Mouse (Mus musculus): ENCODE measurements around the gene Ifnlr1. TPM values are rescaled to one million over a fixed set of nuclear protein-coding genes. Genes with fewer than 3 reads are reported as not detected.
"Not testable (repeated sequence)": the region's sequence is repeated elsewhere in the genome, so short reads cannot be mapped to it uniquely, and the experiment has no call there.

Ifnlr1 gene
- polyA plus RNA-seq, 1 experiment from 2014 or later, result 3.6 TPM

DNA sequence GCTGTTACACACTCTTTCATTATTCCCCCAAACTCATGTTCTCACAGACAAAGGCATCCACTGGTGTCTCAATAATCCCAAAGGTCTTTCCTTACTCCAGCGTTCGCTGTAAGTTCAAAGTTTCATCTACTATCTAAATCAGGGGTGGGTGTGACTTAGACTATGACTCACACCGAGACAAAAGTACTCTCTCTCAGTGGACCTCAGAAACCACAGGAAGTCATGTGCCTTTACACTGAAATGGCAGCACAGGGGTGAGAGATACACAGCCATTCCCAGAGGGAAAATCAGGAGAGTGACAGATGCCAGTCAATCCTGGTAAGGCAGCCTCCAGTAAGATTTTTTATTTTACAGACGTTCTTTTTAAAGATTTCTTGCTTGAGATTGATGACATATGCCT is 6.8 kb downstream of the Ifnlr1 start:
- Histone ChIP-seq H3K4me1 (replicated peaks) (no peaks in the 10 kb centered on the region), H3K4me2 (replicated peaks) (no peak overlapping the region), H3K4me3 (replicated peaks) (no peak overlapping the region), H3K27ac (no peak overlapping the region), H3K9ac (no peak overlapping the region), H3K9me3 (no peaks in the 10 kb centered on the region), H3K36me3 (no peaks in the 10 kb centered on the region), H3K27me3 (replicated peaks) (no peaks in the 10 kb centered on the region)
- peak; percentile 80 for ATAC-seq
- 61% methylated on average over 4 of the region's 4 CpGs for WGBS

DNA sequence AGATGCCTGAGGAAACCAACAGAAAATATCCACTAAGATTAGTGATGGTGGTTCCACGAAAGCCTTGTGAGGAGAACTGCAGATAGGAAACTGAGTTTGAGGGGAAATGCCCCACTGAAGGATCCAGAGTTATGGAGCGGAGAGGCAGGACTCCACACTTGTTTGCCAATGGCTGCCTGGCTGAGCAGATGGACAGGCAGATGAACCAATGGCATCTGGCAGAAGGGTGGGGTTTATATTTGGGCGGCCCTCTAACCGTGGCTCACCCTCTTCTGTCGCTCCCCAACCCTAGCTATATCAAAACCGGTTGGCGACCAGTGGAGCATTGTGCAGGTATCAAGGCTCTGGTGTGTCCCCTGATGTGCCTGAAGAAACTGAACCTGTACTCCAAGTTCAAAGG is 12.4 kb downstream of the Ifnlr1 start:
- Histone ChIP-seq H3K27ac (no peak overlapping the region), H3K4me1 (replicated peaks) (0 out of 2 replicates have a peak, but pooled peaks cover 3% of the 10 kb centered on the region), H3K4me2 (replicated peaks) (no peak overlapping the region), H3K36me3 (no peaks in the 10 kb centered on the region), H3K4me3 (replicated peaks) (no peak overlapping the region), H3K9me3 (no peaks in the 10 kb centered on the region), H3K27me3 (replicated peaks) (no peaks in the 10 kb centered on the region), H3K9ac (no peak overlapping the region)
- no peak for ATAC-seq
- WGBS, result 88% methylated on average over 7 of the region's 7 CpGs

DNA sequence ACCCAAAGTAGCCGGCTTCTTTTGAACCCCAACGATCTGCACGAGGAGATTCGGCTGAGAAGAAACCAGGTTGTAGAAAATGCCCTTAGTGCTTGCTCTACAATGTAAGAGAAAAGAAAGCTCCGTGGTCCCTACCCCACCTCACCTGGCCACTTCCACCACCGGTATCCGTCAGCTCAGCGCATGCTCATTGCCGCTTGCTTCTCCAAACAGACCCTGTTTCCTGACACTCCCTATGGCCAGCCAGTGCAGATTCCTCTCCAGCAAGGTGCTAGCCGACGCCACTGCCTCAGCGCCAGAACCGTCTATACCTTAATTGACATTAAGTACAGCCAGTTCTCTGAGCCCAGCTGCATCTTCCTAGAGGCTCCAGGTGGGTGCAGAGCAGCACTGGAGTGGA is 17.4 kb downstream of the Ifnlr1 start:
- Histone ChIP-seq H3K36me3 (no peaks in the 10 kb centered on the region), H3K4me3 (replicated peaks) (no peak overlapping the region), H3K9me3 (no peaks in the 10 kb centered on the region), H3K27ac (no peak overlapping the region), H3K4me1 (replicated peaks) (0 out of 2 replicates have a peak, but pooled peaks cover 3% of the 10 kb centered on the region), H3K27me3 (replicated peaks) (no peaks in the 10 kb centered on the region), H3K9ac (no peak overlapping the region), H3K4me2 (replicated peaks) (no peak overlapping the region)
- WGBS, result 58% methylated on average over 13 of the region's 13 CpGs
- no peak for ATAC-seq

DNA sequence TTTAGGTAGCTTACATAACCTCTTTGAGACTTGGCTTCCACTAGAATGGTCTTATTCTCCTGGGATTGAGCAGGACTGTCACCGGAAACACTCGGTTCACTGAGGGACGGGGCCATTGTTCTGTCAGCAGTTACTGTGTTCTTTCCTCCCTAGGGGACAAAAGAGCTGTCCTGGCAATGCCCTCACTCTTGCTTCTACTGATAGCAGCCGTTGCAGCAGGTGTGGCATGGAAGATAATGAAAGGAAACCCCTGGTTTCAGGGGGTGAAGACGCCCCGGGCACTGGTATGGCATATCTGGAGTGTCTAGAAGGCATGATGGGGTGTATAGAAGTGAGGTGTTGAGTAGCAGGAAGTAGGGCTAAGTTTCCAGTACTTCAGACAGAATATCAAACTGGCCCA is 17.9 kb downstream of the Ifnlr1 start:
- Histone ChIP-seq H3K27me3 (replicated peaks) (no peaks in the 10 kb centered on the region), H3K27ac (no peak overlapping the region), H3K9ac (no peak overlapping the region), H3K36me3 (no peaks in the 10 kb centered on the region), H3K4me1 (replicated peaks) (0 out of 2 replicates have a peak, but pooled peaks cover 3% of the 10 kb centered on the region), H3K4me3 (replicated peaks) (no peak overlapping the region), H3K4me2 (replicated peaks) (no peak overlapping the region), H3K9me3 (no peaks in the 10 kb centered on the region)
- WGBS, result 63% methylated on average over 6 of the region's 6 CpGs
- no peak for ATAC-seq

DNA sequence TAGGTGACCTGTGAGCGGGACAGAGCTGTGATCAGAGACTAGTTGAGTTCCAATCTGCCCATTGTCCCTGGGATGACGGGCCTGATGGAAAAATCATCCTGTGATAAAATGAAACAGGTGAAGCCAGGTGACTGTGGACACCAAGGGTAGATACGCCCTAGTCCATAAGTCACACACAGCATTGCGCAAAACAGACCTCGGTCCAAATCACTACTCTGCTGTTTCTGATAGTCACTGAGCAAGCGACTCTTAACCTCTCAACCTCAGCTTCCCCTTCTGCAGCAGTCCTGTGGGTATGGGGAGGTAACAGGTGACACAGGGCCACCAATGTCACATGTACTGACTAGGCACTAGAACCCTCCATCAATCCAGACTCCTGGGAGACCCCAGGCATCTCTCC is 20.0 kb downstream of the Ifnlr1 start:
- WGBS, result 83% methylated on average over 6 of the region's 6 CpGs
- Histone ChIP-seq H3K4me3 (replicated peaks) (no peak overlapping the region), H3K36me3 (no peaks in the 10 kb centered on the region), H3K9ac (no peak overlapping the region), H3K27ac (no peak overlapping the region), H3K4me1 (replicated peaks) (0 out of 2 replicates have a peak, but pooled peaks cover 3% of the 10 kb centered on the region), H3K9me3 (no peaks in the 10 kb centered on the region), H3K27me3 (replicated peaks) (no peaks in the 10 kb centered on the region), H3K4me2 (replicated peaks) (no peak overlapping the region)
- peak; percentile 22; the same call in 1 of the 2 replicates for ATAC-seq

DNA sequence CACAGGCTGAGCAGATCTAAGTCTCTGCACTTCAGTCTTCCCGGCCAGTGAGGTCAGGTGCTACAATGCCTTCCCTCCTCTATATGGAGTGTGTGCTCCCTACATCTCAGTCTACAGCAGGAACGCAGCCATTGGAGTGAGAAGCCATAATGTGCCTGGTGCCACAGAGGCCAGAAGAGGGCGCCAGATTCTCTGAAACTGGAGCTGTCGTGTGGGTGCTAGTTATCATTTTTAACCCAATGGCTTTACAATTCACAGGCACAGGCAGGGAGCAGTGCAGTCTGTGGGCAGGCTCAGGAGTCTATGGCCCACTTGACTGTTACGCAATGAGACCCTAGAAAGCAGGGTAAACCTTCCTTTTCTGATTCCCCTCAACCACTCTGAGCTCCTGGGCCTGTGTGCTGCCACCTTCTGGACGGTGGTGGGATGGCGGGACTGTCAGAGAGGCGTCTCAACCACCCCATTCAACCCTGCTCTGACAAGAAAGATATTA is 23.0 kb downstream of the Ifnlr1 start:
- Histone ChIP-seq H3K4me3 (replicated peaks) (no peak overlapping the region), H3K4me1 (replicated peaks) (no peaks in the 10 kb centered on the region), H3K27ac (no peak overlapping the region), H3K4me2 (replicated peaks) (peak overlapping the region; percentile 48), H3K36me3 (no peaks in the 10 kb centered on the region), H3K27me3 (replicated peaks) (no peaks in the 10 kb centered on the region), H3K9ac (no peak overlapping the region), H3K9me3 (no peaks in the 10 kb centered on the region)
- WGBS, result 5% methylated on average over 8 of the region's 8 CpGs
- ATAC-seq, result peak; percentile 72

DNA sequence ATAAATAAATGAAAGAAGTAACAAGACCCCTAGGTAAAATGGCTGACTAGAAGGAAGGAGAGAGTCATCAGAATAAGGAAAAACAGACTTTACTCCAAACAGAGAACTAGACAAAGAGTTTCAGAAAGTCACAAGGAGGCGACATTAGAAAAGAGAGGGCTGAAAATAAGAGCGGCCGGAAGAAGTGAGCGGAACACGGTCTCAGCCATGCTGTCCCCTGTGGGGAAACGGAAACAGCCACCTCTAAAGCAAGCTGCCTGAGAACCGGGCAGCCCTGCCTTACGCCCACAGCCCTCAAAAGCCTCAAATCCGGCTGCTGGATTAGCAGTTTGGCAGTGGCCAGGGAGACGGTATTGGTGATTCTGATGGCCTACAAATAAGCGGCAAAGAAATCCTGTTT is 23.5 kb downstream of the Ifnlr1 start:
- no peak overlapping the region for H3K4me2 ChIP-seq (replicated peaks)
- no peaks in the 10 kb centered on the region for H3K36me3 ChIP-seq
- WGBS, result 82% methylated on average over 11 of the region's 11 CpGs
- H3K27me3 ChIP-seq (replicated peaks), result no peaks in the 10 kb centered on the region
- no peaks in the 10 kb centered on the region for H3K9me3 ChIP-seq
- no peak overlapping the region for H3K9ac ChIP-seq
- no peak overlapping the region for H3K27ac ChIP-seq
- no peaks in the 10 kb centered on the region for H3K4me1 ChIP-seq (replicated peaks)
- H3K4me3 ChIP-seq (replicated peaks), result no peak overlapping the region
- no peak for ATAC-seq

DNA sequence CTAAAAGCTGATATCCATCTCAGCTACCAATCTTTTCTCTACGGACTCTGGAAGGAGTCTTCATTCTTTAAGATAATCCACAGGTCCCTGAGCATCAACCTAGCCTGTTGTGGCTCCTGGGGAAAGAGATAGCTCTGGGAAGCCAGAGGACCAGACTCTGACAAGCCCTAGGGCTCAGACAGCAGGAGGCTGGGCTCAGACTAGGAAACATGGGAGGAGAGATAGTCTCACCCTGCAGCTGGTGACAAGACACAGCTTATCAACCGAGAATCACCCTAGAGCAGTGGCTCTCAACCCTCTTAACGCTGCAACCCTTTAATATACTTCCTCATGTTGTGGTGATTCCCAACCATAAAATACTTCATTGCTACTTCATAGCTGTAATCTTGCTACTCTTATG is 24.3 kb downstream of the Ifnlr1 start:
- H3K4me1 ChIP-seq (replicated peaks), result no peaks in the 10 kb centered on the region
- no peak overlapping the region for H3K27ac ChIP-seq
- no peak overlapping the region for H3K4me2 ChIP-seq (replicated peaks)
- H3K36me3 ChIP-seq, result no peaks in the 10 kb centered on the region
- no peak overlapping the region for H3K9ac ChIP-seq
- no peak overlapping the region for H3K4me3 ChIP-seq (replicated peaks)
- ATAC-seq, result no peak
- WGBS, result 70% methylated on average over 3 of the region's 3 CpGs
- H3K27me3 ChIP-seq (replicated peaks), result no peaks in the 10 kb centered on the region
- no peaks in the 10 kb centered on the region; the same call in 1 of the 2 replicates for H3K9me3 ChIP-seq

DNA sequence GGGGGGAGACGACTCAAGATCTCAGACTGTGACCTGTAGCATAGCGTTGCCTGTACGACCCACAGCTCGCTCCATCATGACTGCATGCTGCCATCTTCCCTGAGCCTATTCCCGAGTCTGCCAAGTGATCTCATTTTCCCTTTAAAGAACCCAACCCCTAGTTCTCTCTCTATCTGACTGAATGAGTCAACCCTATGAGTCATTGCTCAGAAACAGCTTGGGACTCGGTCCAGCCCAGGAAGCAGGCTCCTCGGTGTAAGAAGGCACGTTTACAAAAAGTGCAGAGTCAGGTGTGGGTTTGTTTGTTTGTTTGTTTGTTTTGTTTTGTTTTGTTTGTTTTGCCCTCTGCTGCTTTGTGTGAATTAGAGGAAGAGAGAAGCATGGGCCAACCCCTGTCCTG is 28.7 kb downstream of the Ifnlr1 start:
- H3K4me3 ChIP-seq (replicated peaks), result no peak overlapping the region
- H3K9me3 ChIP-seq, result no peaks in the 10 kb centered on the region; the same call in 1 of the 2 replicates
- no peak overlapping the region for H3K4me2 ChIP-seq (replicated peaks)
- 81% methylated on average over 8 of the region's 8 CpGs for WGBS
- H3K4me1 ChIP-seq (replicated peaks), result no peaks in the 10 kb centered on the region
- H3K36me3 ChIP-seq, result no peaks in the 10 kb centered on the region
- no peak overlapping the region for H3K9ac ChIP-seq
- no peak overlapping the region for H3K27ac ChIP-seq
- no peak for ATAC-seq
- H3K27me3 ChIP-seq (replicated peaks), result no peaks in the 10 kb centered on the region

DNA sequence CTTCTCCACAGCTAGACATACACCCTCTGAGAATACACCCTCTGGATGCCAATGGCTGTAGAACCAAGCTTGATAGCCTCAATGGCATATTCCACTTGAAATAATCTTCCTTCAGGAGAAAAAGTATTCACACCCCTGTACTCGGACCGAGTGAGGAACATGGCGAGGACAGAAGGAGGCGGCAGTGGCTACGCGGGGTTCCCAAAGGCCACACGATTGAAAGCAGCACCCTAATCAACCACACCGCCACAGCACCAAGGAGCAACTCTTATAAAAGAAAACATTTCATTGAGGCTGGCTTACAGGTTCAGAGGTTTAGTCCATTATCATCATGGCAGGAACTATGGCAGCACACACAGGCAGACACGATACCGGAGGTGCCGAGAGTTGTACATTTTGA is 30.4 kb downstream of the Ifnlr1 start:
- not testable (repeated sequence) for H3K27ac ChIP-seq; H3K36me3 ChIP-seq; H3K27me3 ChIP-seq (replicated peaks); H3K4me3 ChIP-seq (replicated peaks); H3K4me2 ChIP-seq (replicated peaks); H3K4me1 ChIP-seq (replicated peaks); H3K9ac ChIP-seq; H3K9me3 ChIP-seq; ATAC-seq
- WGBS, result 96% methylated on average over 11 of the region's 11 CpGs

DNA sequence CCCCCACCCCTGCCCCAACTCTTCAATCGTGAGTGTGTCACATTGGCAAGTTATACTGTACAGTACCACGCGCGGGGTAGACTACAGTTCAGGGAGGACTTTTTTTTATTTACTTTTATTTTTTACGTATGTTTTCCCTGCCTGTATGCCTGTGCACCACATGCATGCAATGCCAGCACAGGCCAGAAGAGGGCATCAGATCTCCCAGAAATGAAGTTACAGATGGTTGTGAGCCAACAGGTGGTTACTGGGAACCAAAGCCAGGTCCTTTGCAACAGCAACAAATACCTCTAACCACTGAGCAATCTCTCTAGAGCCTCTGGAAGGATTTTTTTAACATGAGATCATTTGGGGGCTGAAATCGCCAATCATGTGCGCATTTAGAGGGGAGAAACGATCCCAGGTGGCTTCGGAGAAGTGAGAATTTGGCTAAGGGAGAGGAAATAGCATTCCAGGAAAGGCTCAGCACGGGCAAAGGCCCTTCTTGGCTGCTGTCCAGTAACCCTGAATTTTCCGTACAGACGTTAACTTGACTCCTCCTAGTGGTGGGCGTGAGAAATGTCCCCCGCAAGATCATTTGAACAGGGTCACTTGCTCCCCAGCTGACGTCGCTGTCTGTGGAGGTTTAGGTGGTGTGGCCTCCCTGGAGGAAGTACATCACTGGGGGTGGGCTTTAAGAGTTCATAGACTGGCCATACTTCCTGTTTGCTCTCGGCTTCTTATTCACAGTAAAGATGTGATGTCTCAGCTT is 36.6 kb downstream of the Ifnlr1 start:
- 71% methylated on average over 17 of the region's 17 CpGs for WGBS
- Histone ChIP-seq H3K4me1 (replicated peaks) (peaks cover 15% of the 10 kb centered on the region), H3K4me3 (replicated peaks) (no peak overlapping the region), H3K27me3 (replicated peaks) (no peaks in the 10 kb centered on the region), H3K36me3 (no peaks in the 10 kb centered on the region), H3K4me2 (replicated peaks) (no peak overlapping the region), H3K27ac (no peak overlapping the region), H3K9me3 (no peaks in the 10 kb centered on the region), H3K9ac (no peak overlapping the region)
- ATAC-seq, result no peak

DNA sequence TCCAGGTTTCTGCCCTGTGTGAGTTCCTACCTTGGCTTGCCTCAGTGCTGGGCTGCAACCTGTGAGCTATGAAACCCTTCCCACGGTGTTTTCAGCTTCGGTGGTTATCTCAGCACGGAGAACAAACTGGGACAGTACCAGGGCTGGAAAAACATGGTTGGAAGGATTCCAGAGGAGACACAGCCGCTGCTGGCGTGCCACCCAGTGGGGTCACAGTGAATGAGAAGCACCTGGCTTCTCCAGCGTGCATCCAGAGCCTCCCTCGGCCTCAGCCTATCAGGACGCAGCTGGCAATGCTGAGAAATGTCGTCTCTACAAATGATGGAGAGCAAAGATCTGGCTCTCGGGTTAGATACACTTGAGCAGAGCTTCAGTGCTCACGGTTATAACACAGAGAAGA is 40.3 kb downstream of the Ifnlr1 start:
- WGBS, result 57% methylated on average over 11 of the region's 11 CpGs
- Histone ChIP-seq H3K27me3 (replicated peaks) (no peaks in the 10 kb centered on the region), H3K4me3 (replicated peaks) (no peak overlapping the region), H3K9me3 (no peaks in the 10 kb centered on the region), H3K36me3 (no peaks in the 10 kb centered on the region), H3K27ac (peak overlapping the region; percentile 81), H3K4me1 (replicated peaks) (peaks cover 27% of the 10 kb centered on the region), H3K4me2 (replicated peaks) (peak overlapping the region; percentile 58; the same call in 1 of the 2 replicates), H3K9ac (no peak overlapping the region)
- no peak for ATAC-seq

DNA sequence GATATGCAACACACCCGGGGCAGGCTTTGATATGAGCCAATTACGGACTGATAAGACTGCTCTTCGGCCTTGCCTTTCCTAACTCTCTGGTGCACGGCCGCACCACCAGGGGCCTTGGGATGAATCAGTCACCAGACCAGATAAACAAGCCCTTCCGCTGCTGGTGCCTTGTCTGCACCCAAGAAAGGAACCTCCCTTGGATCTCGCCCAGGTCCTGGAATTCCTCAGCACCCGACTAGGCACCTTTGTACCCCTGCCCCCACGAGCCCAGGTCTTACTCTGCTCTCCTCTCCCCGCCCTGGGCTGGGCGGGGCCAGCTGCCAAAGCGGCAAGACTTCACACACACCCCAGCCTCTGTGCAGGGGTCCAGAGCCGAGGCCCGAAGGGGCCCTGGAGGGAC is 41.7 kb downstream of the Ifnlr1 start, which contains the start of gene Il22ra1:
TSS of gene Il22ra1 (plus strand) at position 356 of the 400 bp plus-strand sequence.
- H3K36me3 ChIP-seq, result no peaks in the 10 kb centered on the region
- H3K4me1 ChIP-seq (replicated peaks), result peaks cover 27% of the 10 kb centered on the region
- H3K4me2 ChIP-seq (replicated peaks), result peak within 1 kb of the TSS; percentile 58
- no peaks in the 10 kb centered on the region for H3K27me3 ChIP-seq (replicated peaks)
- peak; percentile 91 for ATAC-seq
- WGBS, result 21% methylated on average over 14 of the region's 14 CpGs
- peak within 1 kb of the TSS; percentile 43 for H3K9ac ChIP-seq
- no peaks in the 10 kb centered on the region for H3K9me3 ChIP-seq
- H3K27ac ChIP-seq, result peak within 1 kb of the TSS; percentile 81
- H3K4me3 ChIP-seq (replicated peaks), result peak within 1 kb of the TSS; percentile 45

Data from intestine, embryonic 15.5 days (tissue).